Mouse (Mus musculus) embryonic facial prominence, embryonic 11.5 days (tissue): ENCODE measurements around the gene Npas3. TPM values are rescaled to one million over a fixed set of nuclear protein-coding genes. Genes with fewer than 3 reads are reported as not detected.

Experiments used
- ATAC-seq: fragments of 200-750 bp; cut with Nextera tagmentation; replicated peaks from 2 replicates; pipeline ENCODE4 v1.8.0; 2017; ENCODE audit warnings: low read depth; ENCODE audit not compliant: insufficient number of reproducible peaks, low FRiP score, low TSS enrichment
- DNase-seq: peaks from one replicate; pipeline ENCODE4 v3.0.0-alpha.2; 2015; ENCODE audit warnings: low spot score
- H3K27ac ChIP-seq: fragments of 300-500 bp; sonication (generic); replicated peaks from 2 replicates; pipeline ENCODE4 v1.5.1; 2014; ENCODE audit warnings: mild to moderate bottlenecking, low read depth, low read length, control low read depth
- H3K27me3 ChIP-seq: fragments of 300-500 bp; sonication (generic); 2 replicates; pipeline ENCODE4 v1.6.1; 2014; ENCODE audit warnings: mild to moderate bottlenecking, low read length, moderate library complexity, mixed read lengths; ENCODE audit not compliant: control insufficient read depth, insufficient read depth
- H3K36me3 ChIP-seq: fragments of 300-500 bp; sonication (generic); replicated peaks from 2 replicates; pipeline ENCODE4 v1.6.1; 2014; ENCODE audit warnings: low read depth, mild to moderate bottlenecking, low read length, moderate library complexity, mixed read lengths; ENCODE audit not compliant: control insufficient read depth, insufficient read depth
- H3K4me1 ChIP-seq: fragments of 300-500 bp; sonication (generic); 2 replicates; pipeline ENCODE4 v1.6.1; 2014; ENCODE audit warnings: low read length, mixed read lengths; ENCODE audit not compliant: control insufficient read depth, insufficient read depth
- H3K4me2 ChIP-seq: fragments of 300-500 bp; sonication (generic); 2 replicates; pipeline ENCODE4 v1.6.1; 2014; ENCODE audit warnings: low read depth, mild to moderate bottlenecking, control low read depth, low read length, moderate library complexity
- H3K4me3 ChIP-seq: fragments of 300-500 bp; sonication (generic); 2 replicates; pipeline ENCODE4 v1.5.1; 2014; ENCODE audit warnings: low read depth, low read length, control low read depth
- H3K9ac ChIP-seq: fragments of 300-500 bp; sonication (generic); replicated peaks from 2 replicates; pipeline ENCODE4 v1.6.1; 2014; ENCODE audit warnings: mild to moderate bottlenecking, control low read depth, low read length
- H3K9me3 ChIP-seq: fragments of 300-500 bp; sonication (generic); replicated peaks from 2 replicates; pipeline ENCODE4 v1.6.1; 2016; ENCODE audit warnings: mild to moderate bottlenecking, low read length, inconsistent platforms, mixed read lengths; ENCODE audit not compliant: control insufficient read depth
- WGBS: fragments of 180-500 bp; shearing (Covaris S2); extraction: QIAGEN DNeasy Blood & Tissue Kit; methylation state at CpG from one replicate; pipeline ENCODE4 v1.1.7; 2014; 5-methylcytosine and 5-hydroxymethylcytosine counted together
- polyA plus RNA-seq: library from polyadenylated mRNA; unstranded; fragments of >200 nt; fragmentation: Nextera tagmentation; extraction: Ambion mirVana; gene quantifications from 2 replicates; pipeline ENCODE4 v1.2.1, GENCODE M21; 2014

Npas3 gene
- polyA plus RNA-seq, 1 experiment from 2014 or later = 5.0 TPM

DNA sequence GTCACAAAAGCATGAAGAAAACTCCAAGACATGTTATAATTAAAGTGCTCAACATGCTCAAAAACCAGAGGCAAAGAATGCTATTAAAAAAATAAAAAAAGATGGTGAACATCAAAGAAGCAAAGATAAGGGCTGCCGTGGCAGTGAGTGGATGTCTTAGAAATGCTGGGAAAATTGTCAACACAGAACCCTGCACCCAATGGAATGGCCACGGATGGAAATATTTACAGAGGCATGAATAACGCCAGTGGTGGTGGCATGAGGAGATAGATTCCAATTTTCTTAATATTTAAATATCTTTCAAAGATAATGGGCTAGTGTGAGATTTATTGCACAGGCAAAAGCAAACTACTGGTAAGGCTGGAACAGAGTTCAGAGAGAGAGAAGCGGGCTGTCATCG is 628.2 kb downstream of the Npas3 start:
- no peak for ATAC-seq
- 87% methylated on average over 5 of the region's 5 CpGs for WGBS
- DNase-seq = no peak

DNA sequence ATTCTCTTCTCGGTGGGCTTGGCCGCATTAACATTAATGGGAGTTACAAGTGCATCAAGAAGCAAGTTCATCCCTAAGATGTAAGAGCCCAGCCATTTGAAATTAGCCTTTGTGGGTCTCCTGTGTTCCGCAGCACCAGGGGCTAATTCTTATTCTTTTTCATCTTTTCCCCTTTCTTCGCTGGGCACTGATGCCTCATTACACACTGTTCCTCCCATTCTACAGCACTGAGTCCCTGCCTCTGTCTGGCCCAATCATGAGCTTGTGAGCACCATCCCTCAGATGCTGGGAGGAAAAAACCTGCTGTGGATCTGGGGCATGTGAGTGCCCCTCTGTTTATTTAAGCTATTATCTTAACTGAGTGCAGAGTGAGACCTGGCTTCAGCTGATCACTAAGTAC is 633.2 kb downstream of the Npas3 start:
- no peak for ATAC-seq
- H3K27me3 ChIP-seq = no peaks in the 10 kb centered on the region
- no peak overlapping the region for H3K4me3 ChIP-seq
- no peak for DNase-seq
- H3K27ac ChIP-seq = no peak overlapping the region
- no peak overlapping the region for H3K9ac ChIP-seq
- WGBS = 87% methylated on average over 4 of the region's 4 CpGs
- H3K36me3 ChIP-seq = no peaks in the 10 kb centered on the region
- H3K9me3 ChIP-seq = no peaks in the 10 kb centered on the region
- no peak overlapping the region for H3K4me2 ChIP-seq
- H3K4me1 ChIP-seq = no peaks in the 10 kb centered on the region

More for the DNA sequence above, 628.2 kb downstream of the Npas3 start:
- Histone ChIP-seq H3K4me3 (no peak overlapping the region), H3K4me1 (no peaks in the 10 kb centered on the region), H3K27me3 (no peaks in the 10 kb centered on the region), H3K4me2 (no peak overlapping the region), H3K27ac (no peak overlapping the region), H3K9me3 (no peaks in the 10 kb centered on the region), H3K9ac (no peak overlapping the region), H3K36me3 (no peaks in the 10 kb centered on the region)

DNA sequence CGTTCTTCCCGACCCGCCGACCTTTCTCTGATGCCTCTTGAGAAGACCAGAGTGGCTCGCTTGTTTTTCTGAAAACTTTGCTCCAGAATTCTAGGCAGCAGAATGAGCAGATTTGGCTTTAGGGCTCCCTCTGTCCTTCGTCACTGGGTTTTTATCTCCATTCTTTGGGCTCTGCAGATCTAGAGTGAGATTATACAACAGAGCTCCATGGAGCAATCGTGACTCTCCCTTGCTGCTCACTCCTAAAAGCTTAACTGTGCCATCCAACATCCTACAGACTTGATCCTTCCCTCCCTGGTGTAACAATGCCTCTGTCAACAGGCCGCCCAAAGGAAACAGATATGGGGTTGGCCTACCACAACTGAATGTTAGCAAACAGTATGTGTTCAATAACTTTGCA is 634.4 kb downstream of the Npas3 start:
- H3K4me2 ChIP-seq = no peak overlapping the region
- H3K36me3 ChIP-seq = no peaks in the 10 kb centered on the region
- no peaks in the 10 kb centered on the region for H3K27me3 ChIP-seq
- DNase-seq = no peak
- no peak overlapping the region for H3K9ac ChIP-seq
- H3K9me3 ChIP-seq = no peaks in the 10 kb centered on the region
- H3K4me3 ChIP-seq = no peak overlapping the region
- 83% methylated on average over 8 of the region's 8 CpGs for WGBS
- H3K4me1 ChIP-seq = no peaks in the 10 kb centered on the region
- no peak for ATAC-seq
- no peak overlapping the region for H3K27ac ChIP-seq

DNA sequence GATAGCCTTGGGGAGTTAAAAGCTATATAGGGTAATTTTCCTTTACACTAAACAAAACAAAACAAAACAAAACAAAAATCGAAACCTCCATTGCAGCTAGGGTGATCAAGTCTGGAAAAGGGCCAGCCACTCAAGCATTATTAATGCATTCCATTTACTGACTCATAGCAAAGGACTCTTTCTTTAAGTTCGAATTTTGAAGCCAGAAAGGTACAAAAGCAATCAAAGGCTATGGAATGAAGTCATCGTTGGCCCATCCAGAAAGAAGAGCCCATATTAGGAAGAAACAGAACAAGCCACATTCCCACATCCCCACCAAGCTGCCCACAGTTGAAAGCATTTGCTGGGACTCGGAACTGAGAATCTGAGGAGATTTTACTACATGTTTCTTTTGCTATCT is 640.1 kb downstream of the Npas3 start:
- no peaks in the 10 kb centered on the region for H3K27me3 ChIP-seq
- no peak overlapping the region for H3K4me3 ChIP-seq
- no peak overlapping the region for H3K9ac ChIP-seq
- WGBS = 72% methylated on average over 4 of the region's 4 CpGs
- no peaks in the 10 kb centered on the region for H3K9me3 ChIP-seq
- no peaks in the 10 kb centered on the region for H3K36me3 ChIP-seq
- ATAC-seq = no peak
- H3K27ac ChIP-seq = no peak overlapping the region
- no peak for DNase-seq
- no peak overlapping the region for H3K4me2 ChIP-seq
- no peaks in the 10 kb centered on the region for H3K4me1 ChIP-seq

DNA sequence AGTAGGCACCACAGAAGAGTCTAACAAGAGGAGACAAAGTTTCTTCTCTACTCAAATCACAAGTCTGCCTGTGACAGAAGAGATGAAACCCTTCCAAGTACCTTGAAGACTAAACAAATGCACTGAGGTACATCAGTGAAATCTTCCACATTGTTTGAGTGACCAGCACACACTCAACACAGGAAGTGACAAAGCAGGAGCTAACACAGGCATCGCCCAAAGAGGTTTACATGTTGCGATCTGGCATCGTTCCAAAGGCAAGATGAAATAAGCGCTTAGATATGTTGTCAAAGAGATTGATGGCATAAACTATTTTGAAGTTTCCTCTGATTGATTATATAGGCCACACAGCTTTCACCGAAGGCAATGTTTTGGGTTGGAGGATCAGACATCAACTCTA is 647.4 kb downstream of the Npas3 start:
- whole genome bisulfite sequencing = 90% methylated on average over 5 of the region's 5 CpGs
- no peak for DNase-seq
- no peak for ATAC-seq
- no peaks in the 10 kb centered on the region for H3K4me1 ChIP-seq
- no peaks in the 10 kb centered on the region for H3K27me3 ChIP-seq
- no peaks in the 10 kb centered on the region for H3K9me3 ChIP-seq
- H3K36me3 ChIP-seq = no peaks in the 10 kb centered on the region
- H3K4me3 ChIP-seq = no peak overlapping the region
- no peak overlapping the region for H3K4me2 ChIP-seq
- no peak overlapping the region for H3K27ac ChIP-seq
- H3K9ac ChIP-seq = no peak overlapping the region

DNA sequence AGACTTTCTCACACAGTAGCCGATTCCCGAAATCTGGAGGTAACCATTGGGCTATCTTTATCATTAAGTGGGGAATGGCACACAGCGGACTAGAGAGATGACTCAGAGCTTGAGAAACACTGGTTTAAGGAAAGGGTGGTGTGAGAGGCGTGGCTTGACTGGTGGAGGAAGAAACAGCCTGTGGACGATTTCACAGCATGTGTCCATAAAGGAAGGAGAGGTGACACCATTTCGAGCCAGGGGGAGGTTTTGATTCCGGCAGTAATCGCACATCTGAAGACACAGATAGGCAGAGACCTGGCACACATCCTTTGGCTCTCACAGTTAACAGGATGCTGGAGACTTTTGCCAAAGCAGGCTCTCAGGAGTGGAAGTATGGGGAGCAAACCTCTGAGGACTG is 660.3 kb downstream of the Npas3 start:
- no peaks in the 10 kb centered on the region for H3K4me1 ChIP-seq
- H3K9ac ChIP-seq = no peak overlapping the region
- no peak for ATAC-seq
- 84% methylated on average over 8 of the region's 8 CpGs for WGBS
- H3K27me3 ChIP-seq = no peaks in the 10 kb centered on the region
- no peaks in the 10 kb centered on the region for H3K36me3 ChIP-seq
- no peak for DNase-seq
- H3K4me2 ChIP-seq = no peak overlapping the region
- no peaks in the 10 kb centered on the region for H3K9me3 ChIP-seq
- no peak overlapping the region for H3K27ac ChIP-seq
- H3K4me3 ChIP-seq = no peak overlapping the region

DNA sequence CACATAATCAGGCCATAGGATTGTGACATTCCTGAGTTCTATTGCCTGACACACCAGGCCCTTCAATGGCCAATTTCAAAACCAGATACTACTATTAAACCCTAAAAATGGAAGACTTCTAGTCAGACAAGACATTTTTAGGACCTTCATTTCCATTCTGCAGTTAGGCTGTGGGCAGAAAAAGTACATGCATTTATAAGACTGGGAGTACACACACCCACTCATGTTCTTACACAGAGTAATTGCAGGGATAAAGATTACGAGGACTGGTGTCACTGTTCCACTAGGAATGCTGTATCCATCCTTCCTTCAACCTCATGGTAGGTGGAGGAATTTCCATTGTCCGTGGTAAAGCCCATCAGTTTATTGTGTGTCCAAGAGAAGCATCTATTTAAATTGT is 661.7 kb downstream of the Npas3 start:
- H3K27me3 ChIP-seq = no peaks in the 10 kb centered on the region
- H3K27ac ChIP-seq = no peak overlapping the region
- no peak overlapping the region for H3K4me2 ChIP-seq
- H3K4me1 ChIP-seq = no peaks in the 10 kb centered on the region
- no peak overlapping the region for H3K4me3 ChIP-seq
- H3K9me3 ChIP-seq = no peaks in the 10 kb centered on the region
- no peak overlapping the region for H3K9ac ChIP-seq
- DNase-seq (no peak), ATAC-seq (no peak)
- 87% methylated on average over 2 of the region's 2 CpGs for WGBS
- no peaks in the 10 kb centered on the region for H3K36me3 ChIP-seq

DNA sequence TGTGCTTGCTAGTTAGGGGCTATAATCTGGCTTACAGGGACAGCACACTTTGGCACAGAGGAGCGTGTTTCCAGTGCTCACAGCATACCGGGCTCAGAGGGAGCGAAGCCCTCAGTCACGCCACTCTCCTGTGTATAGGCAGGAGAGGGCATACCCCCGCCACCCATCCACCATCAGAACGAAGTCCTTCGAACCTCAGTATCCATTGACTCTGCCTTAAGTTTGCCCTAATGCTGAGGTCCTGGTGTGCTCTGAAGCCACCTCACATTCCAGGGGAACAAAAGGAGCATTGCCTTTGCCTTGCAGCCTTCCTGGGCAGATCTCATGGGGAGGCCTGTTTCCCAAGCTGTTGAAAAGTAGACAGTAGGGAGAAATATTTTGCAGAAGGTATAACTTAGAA is 673.7 kb downstream of the Npas3 start:
- Histone ChIP-seq H3K4me2 (no peak overlapping the region), H3K4me1 (no peaks in the 10 kb centered on the region), H3K9me3 (no peaks in the 10 kb centered on the region), H3K27ac (no peak overlapping the region), H3K27me3 (no peaks in the 10 kb centered on the region), H3K9ac (no peak overlapping the region), H3K4me3 (no peak overlapping the region), H3K36me3 (no peaks in the 10 kb centered on the region)
- WGBS = 93% methylated on average over 7 of the region's 7 CpGs
- no peak for ATAC-seq
- no peak for DNase-seq

DNA sequence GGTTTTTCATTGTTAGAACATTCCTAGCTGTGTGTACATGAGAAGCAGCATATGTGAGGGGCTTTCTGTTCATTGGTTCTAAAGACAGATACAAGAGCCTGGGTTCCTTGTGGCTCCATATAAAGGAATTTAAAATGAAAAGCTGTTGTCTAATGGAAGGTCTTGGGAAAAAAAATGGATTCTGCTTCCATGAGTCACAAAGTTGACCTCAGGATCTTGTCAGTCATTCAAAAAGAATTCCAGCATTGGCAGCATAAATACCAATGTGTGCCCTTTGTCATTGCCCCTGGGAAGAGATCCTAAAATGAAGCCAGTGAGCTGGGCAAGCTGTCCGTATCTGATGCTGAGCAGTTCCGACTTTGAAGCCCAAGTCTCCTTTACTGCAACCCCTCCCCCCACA is 700.3 kb downstream of the Npas3 start:
- DNase-seq = no peak
- 48% methylated on average over 2 of the region's 2 CpGs for WGBS
- no peaks in the 10 kb centered on the region for H3K36me3 ChIP-seq
- no peak overlapping the region for H3K9ac ChIP-seq
- H3K4me2 ChIP-seq = no peak overlapping the region
- H3K9me3 ChIP-seq = no peaks in the 10 kb centered on the region
- ATAC-seq = no peak
- H3K4me1 ChIP-seq = no peaks in the 10 kb centered on the region
- H3K27me3 ChIP-seq = no peaks in the 10 kb centered on the region
- no peak overlapping the region for H3K27ac ChIP-seq
- H3K4me3 ChIP-seq = no peak overlapping the region
